Mouse (Mus musculus) kidney, adult 2 months (tissue): ENCODE measurements at regions not wholly inside any gene's neighbourhood (a gene's known extent, or its start where the extent isn't known, plus 50 kb on each side); places are given as distances from the start of the nearest gene placed in this dataset.

Experiments used
- CTCF ChIP-seq: fragments of 200-500 bp; conservative IDR thresholded peaks from 2 replicates; pipeline ENCODE4 v1.5.1; 2011; ENCODE audit warnings: low read depth, mild to moderate bottlenecking, control low read depth, low read length, moderate library complexity, mixed read lengths; ENCODE audit not compliant: insufficient read depth, insufficient read length
- POLR2A ChIP-seq: fragments of 200-500 bp; IDR thresholded peaks from one replicate; pipeline ENCODE4 v1.6.1; 2011; ENCODE audit warnings: low read depth, low read length, control low read depth

GRCm38 (mm10) chr14:86350526-86350925 is 790.5 kb downstream of the Diaph3 start:
- TF ChIP-seq CTCF (no peak), POLR2A (no peak)
